ENCODE assay signal across 28 mouse cellular contexts in genomic region chr1:105402853-105403252, GRCm38 (mm10). TPM values are rescaled to one million over a fixed set of nuclear protein-coding genes. Genes with fewer than 3 reads are reported as not detected.
DNase-seq lines count a peak whose midpoint lies in the region; ATAC-seq lines count a peak whose summit lies in the region.
"Had no signal": no experiment of that assay in that cellular context is flagged by ENCODE, and none has a peak within 500 bp of the region (broad histone marks: within the 10 kb centered on the region; RNA-seq: fewer than 3 reads in every experiment).

No protein-coding gene starts in this region.

- 42% methylated on average over 1 of the region's 1 CpGs for WGBS in liver, embryonic 11.5 days

- peaks cover 2% of the 10 kb centered on the region; the same call in 1 of the 2 replicates for H3K4me1 ChIP-seq in brown adipose tissue, adult 24 weeks (ENCODE audit: control insufficient read depth, insufficient read depth, insufficient read length, low read length)
- no peaks in the 10 kb centered on the region for H3K4me1 ChIP-seq in liver, embryonic 11.5 days (replicated peaks; ENCODE audit: control insufficient read depth, insufficient read depth, low read length)
- H3K4me1 ChIP-seq: embryonic facial prominence, embryonic 13.5 days; embryonic facial prominence, embryonic 15.5 days; forebrain, embryonic 10.5 days; forebrain, embryonic 13.5 days; forebrain, embryonic 15.5 days had no signal

- no peak overlapping the region for H3K4me2 ChIP-seq in liver, embryonic 11.5 days
- H3K4me2 ChIP-seq: embryonic facial prominence, embryonic 13.5 days; embryonic facial prominence, embryonic 15.5 days; forebrain, embryonic 13.5 days; forebrain, embryonic 15.5 days had no signal

- H3K36me3 ChIP-seq in liver, embryonic 11.5 days (ENCODE audit: control insufficient read depth, insufficient read depth, low read length) = no peaks in the 10 kb centered on the region
- H3K36me3 ChIP-seq: embryonic facial prominence, embryonic 13.5 days; embryonic facial prominence, embryonic 15.5 days; forebrain, embryonic 10.5 days; forebrain, embryonic 15.5 days; G1E had no signal

- peak; percentile 23 for DNase-seq in heart, adult 11 months
- DNase-seq in heart, adult 9 months (ENCODE audit: low spot score in 2 of 2) = no peak
- DNase-seq in embryo, embryonic 9.5 days (ENCODE audit: extremely low spot score) = no peak
- DNase-seq in liver, embryonic 11.5 days (ENCODE audit: low spot score) = no peak
- DNase-seq: adrenal gland, adult 8-10 months; adrenal gland, postnatal 14 days; adrenal gland, postnatal 36 days; B cell, adult 2 months; cerebellum, adult 11-12 months; cerebellum, adult 2 months; cerebellum, adult 9-10 months; cerebellum, postnatal 10 days; cerebellum, postnatal 25 days; forebrain, postnatal 0 days had no signal

- 0 out of 2 replicates have a peak overlapping the region, but pooled peaks have one; percentile 39 for H3K27ac ChIP-seq in brown adipose tissue, adult 24 weeks (replicated peaks; ENCODE audit: low read depth, low read length)
- H3K27ac ChIP-seq in liver, embryonic 11.5 days (ENCODE audit: low read depth, low read length) = no peak overlapping the region
- H3K27ac ChIP-seq: embryonic facial prominence, embryonic 13.5 days; embryonic facial prominence, embryonic 15.5 days; forebrain, embryonic 10.5 days; forebrain, embryonic 13.5 days; forebrain, embryonic 15.5 days had no signal

- H3K9ac ChIP-seq in liver, embryonic 11.5 days (ENCODE audit: low read depth, low read length) = no peak overlapping the region
- H3K9ac ChIP-seq: embryonic facial prominence, embryonic 13.5 days; embryonic facial prominence, embryonic 15.5 days; forebrain, embryonic 13.5 days; forebrain, embryonic 15.5 days; forebrain, postnatal 0 days had no signal

- H3K4me3 ChIP-seq in brown adipose tissue, adult 24 weeks (ENCODE audit: insufficient read depth, low read depth, low read length) = no peak overlapping the region
- no peak overlapping the region for H3K4me3 ChIP-seq in liver, embryonic 11.5 days (ENCODE audit: low read depth, low read length)
- H3K4me3 ChIP-seq: embryonic facial prominence, embryonic 13.5 days; embryonic facial prominence, embryonic 15.5 days; erythroblast, embryonic 14.5 days; forebrain, embryonic 10.5 days; forebrain, embryonic 13.5 days; forebrain, embryonic 15.5 days had no signal

- ATAC-seq in megakaryocyte-erythroid progenitor cell, adult 5-6 weeks (replicated peaks; ENCODE audit: low FRiP score, low TSS enrichment, poor library complexity, severe bottlenecking) = peak; percentile 59
- no peak for ATAC-seq in cerebellum, adult (ENCODE audit: insufficient number of reproducible peaks, low FRiP score, low TSS enrichment)
- no peak for ATAC-seq in liver, embryonic 11.5 days (replicated peaks; ENCODE audit: low FRiP score)
- ATAC-seq: activated CD4-positive, CD25-positive, alpha-beta regulatory T cell, adult 4 months; CD4-positive, CD25-positive, alpha-beta regulatory T cell, adult 4 months; forebrain, embryonic 13.5 days; forebrain, embryonic 15.5 days; forebrain, postnatal 0 days; Patski had no signal

- H3K9me3 ChIP-seq in liver, embryonic 11.5 days (ENCODE audit: control insufficient read depth, low read length) = no peaks in the 10 kb centered on the region
- H3K9me3 ChIP-seq: embryonic facial prominence, embryonic 13.5 days; embryonic facial prominence, embryonic 15.5 days; forebrain, embryonic 10.5 days; forebrain, embryonic 13.5 days; forebrain, embryonic 15.5 days; G1E had no signal

- no peaks in the 10 kb centered on the region for H3K27me3 ChIP-seq in liver, embryonic 11.5 days (replicated peaks; ENCODE audit: control insufficient read depth, insufficient read depth, low read length)
- H3K27me3 ChIP-seq: CH12.LX; embryonic facial prominence, embryonic 13.5 days; embryonic facial prominence, embryonic 15.5 days; forebrain, embryonic 13.5 days; forebrain, embryonic 15.5 days; Patski had no signal

RNA-seq across cellular contexts. Expression of gene Rnf152, which starts 46.3 kb away (rescaled TPM):
- polyA plus RNA-seq in brown adipose tissue, adult 24 weeks (2012; ENCODE audit: insufficient read depth, insufficient read length, missing spikeins) = 12.9 and 15.9 TPM in 2 replicates
- 0.10 and 0.24 TPM in 2 replicates for total RNA-seq in megakaryocyte-erythroid progenitor cell, adult 5-6 weeks (2014; fragmentation: Nextera tagmentation)
- total RNA-seq in megakaryocyte-erythroid progenitor cell, adult 5-6 weeks (2017) = 0.08 TPM in 1 of 2 replicates, not detected in the other
- 0.05 and 0.10 TPM in 2 replicates for polyA plus RNA-seq in liver, embryonic 11.5 days (2014; fragmentation: Nextera tagmentation; extraction: Ambion mirVana)
- polyA plus RNA-seq: erythroblast, embryonic 14.5 days; G1E had no signal

Comparison
In these comparisons a context has a peak if more than half of its experiments do, and no peak if none do; other contexts are left out.
1. RNA of gene Rnf152, which starts 46.3 kb away (polyA plus RNA-seq): 12.9 to 15.9 TPM in brown adipose tissue, adult 24 weeks; 0.05 to 0.10 TPM in liver, embryonic 11.5 days; every median in the first group is over 10 times any median in the second.